Mouse (Mus musculus): ENCODE data around the gene Rhou.

DNA sequence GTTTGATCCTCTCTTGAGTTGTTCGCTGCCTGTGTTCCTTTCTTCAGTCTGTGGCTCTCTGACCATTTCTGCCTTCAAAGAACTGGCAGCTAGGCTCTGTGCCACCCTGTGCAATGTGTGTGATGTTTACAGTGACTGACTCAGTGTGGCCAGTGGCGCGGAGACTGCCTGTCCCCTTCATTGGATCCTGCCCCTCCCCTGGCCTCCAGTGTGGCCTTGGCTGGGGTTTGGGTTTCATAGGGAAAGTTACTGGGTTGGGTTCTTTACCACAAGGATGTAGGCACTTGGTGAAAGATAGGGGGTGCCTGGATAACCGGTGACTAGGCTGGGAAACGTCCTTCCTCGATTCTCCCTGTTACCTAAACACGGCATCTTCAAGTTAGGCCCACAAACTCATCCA is 31.1 kb downstream of the Rhou start:
- TF ChIP-seq CTCF (IDR thresholded peaks at IDR 0.05; ENCODE audit: low read depth) (no peak), EP300 (IDR thresholded peaks at IDR 0.05; ENCODE audit: low read depth) (no peak)

Data from liver, postnatal 0 days (tissue).